20 mouse cellular contexts compared by ENCODE assay signal in the genomic region with DNA sequence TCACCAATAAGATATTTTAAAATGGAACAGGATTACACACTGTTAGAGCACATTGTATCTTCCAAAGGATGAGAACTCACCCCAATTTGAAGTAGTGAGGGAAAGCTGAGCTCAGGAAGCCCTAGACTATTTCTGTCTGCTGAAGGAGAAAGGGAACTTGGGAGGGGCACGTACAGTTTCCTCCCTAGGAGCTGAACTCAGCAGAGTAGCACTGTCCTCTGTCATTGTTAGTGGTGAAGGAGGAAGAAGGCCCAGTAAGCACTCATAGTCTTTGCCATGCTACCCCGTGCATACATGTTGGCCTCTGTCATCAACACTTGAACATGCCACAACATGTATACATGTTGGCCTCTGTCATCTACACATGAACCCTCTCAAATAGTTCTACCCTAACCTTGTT.
DNase-seq lines count a peak whose midpoint lies in the region; ATAC-seq and TF ChIP-seq lines count a peak whose summit lies in the region.
"Had no signal": no experiment of that assay in that cellular context is flagged by ENCODE, and none has a peak within 500 bp of the region (broad histone marks: within the 10 kb centered on the region; RNA-seq: fewer than 3 reads in every experiment).

No protein-coding gene starts in this region.

- no peak overlapping the region for H3K27ac ChIP-seq in liver, adult 2 months (replicated peaks; ENCODE audit: insufficient read depth, low read depth, low read length)
- no peak overlapping the region for H3K27ac ChIP-seq in liver, embryonic 11.5 days (ENCODE audit: low read depth, low read length)
- H3K27ac ChIP-seq: embryonic facial prominence, embryonic 10.5 days; embryonic facial prominence, embryonic 12.5 days; forebrain, embryonic 13.5 days; forebrain, embryonic 15.5 days had no signal

- peaks cover 2% of the 10 kb centered on the region; the same call in 1 of the 2 replicates for H3K36me3 ChIP-seq in liver, adult 2 months (ENCODE audit: control insufficient read depth, insufficient read depth, low read length)
- H3K36me3 ChIP-seq in liver, embryonic 11.5 days (ENCODE audit: control insufficient read depth, insufficient read depth, low read length): no peaks in the 10 kb centered on the region
- H3K36me3 ChIP-seq: embryonic facial prominence, embryonic 10.5 days; embryonic facial prominence, embryonic 12.5 days; forebrain, embryonic 15.5 days had no signal

- no peaks in the 10 kb centered on the region for H3K9me3 ChIP-seq in liver, embryonic 11.5 days (ENCODE audit: control insufficient read depth, low read length)
- H3K9me3 ChIP-seq: embryonic facial prominence, embryonic 10.5 days; embryonic facial prominence, embryonic 12.5 days; forebrain, embryonic 13.5 days; forebrain, embryonic 15.5 days had no signal

- no peak overlapping the region for H3K4me3 ChIP-seq in liver, adult 2 months (ENCODE audit: insufficient read depth, low read depth, low read length)
- no peak overlapping the region for H3K4me3 ChIP-seq in liver, embryonic 11.5 days (ENCODE audit: low read depth, low read length)
- H3K4me3 ChIP-seq: embryonic facial prominence, embryonic 10.5 days; embryonic facial prominence, embryonic 12.5 days; forebrain, embryonic 13.5 days; forebrain, embryonic 15.5 days had no signal

- H3K4me1 ChIP-seq in liver, adult 2 months (ENCODE audit: control insufficient read depth, insufficient read depth, low read length): no peaks in the 10 kb centered on the region
- no peaks in the 10 kb centered on the region for H3K4me1 ChIP-seq in liver, embryonic 11.5 days (replicated peaks; ENCODE audit: control insufficient read depth, insufficient read depth, low read length)
- H3K4me1 ChIP-seq: embryonic facial prominence, embryonic 10.5 days; embryonic facial prominence, embryonic 12.5 days; forebrain, embryonic 13.5 days; forebrain, embryonic 15.5 days had no signal

- no peak for TF ChIP-seq POLR2A in liver, adult 2 months (IDR thresholded peaks at IDR 0.05; ENCODE audit: extremely low read depth, insufficient read depth, low read length)

- H3K79me2 ChIP-seq in liver, adult 2 months (ENCODE audit: control insufficient read depth, insufficient read depth, low read length): no peaks in the 10 kb centered on the region

- no peak overlapping the region for H3K9ac ChIP-seq in liver, adult 2 months (ENCODE audit: low read depth, low read length)
- no peak overlapping the region for H3K9ac ChIP-seq in liver, embryonic 11.5 days (ENCODE audit: low read depth, low read length)
- H3K9ac ChIP-seq: embryonic facial prominence, embryonic 12.5 days; forebrain, embryonic 13.5 days; forebrain, embryonic 15.5 days; forebrain, postnatal 0 days had no signal

- H3K27me3 ChIP-seq in liver, adult 2 months (ENCODE audit: control insufficient read depth, insufficient read depth, low read length): no peaks in the 10 kb centered on the region
- H3K27me3 ChIP-seq in liver, embryonic 11.5 days (replicated peaks; ENCODE audit: control insufficient read depth, insufficient read depth, low read length): no peaks in the 10 kb centered on the region
- H3K27me3 ChIP-seq: embryonic facial prominence, embryonic 12.5 days; forebrain, embryonic 13.5 days; forebrain, embryonic 15.5 days had no signal

- TF ChIP-seq CTCF in liver, adult 2 months (IDR thresholded peaks at IDR 0.05; ENCODE audit: low read depth, low read length): no peak

- H3K4me2 ChIP-seq in liver, embryonic 11.5 days: no peak overlapping the region
- H3K4me2 ChIP-seq: embryonic facial prominence, embryonic 12.5 days; forebrain, embryonic 13.5 days; forebrain, embryonic 15.5 days had no signal

- ATAC-seq in liver, embryonic 11.5 days (replicated peaks; ENCODE audit: low FRiP score): no peak
- peak; percentile 52; the same call in 1 of the 2 replicates for ATAC-seq in common myeloid progenitor, adult 5-6 weeks (replicated peaks; ENCODE audit: low read depth, poor library complexity, severe bottlenecking)
- 0 out of 2 replicates have a peak, but pooled peaks have one; percentile 23 for ATAC-seq in megakaryocyte progenitor cell, adult 5-6 weeks (replicated peaks; ENCODE audit: poor library complexity)
- ATAC-seq: forebrain, embryonic 13.5 days; forebrain, embryonic 15.5 days; forebrain, postnatal 0 days had no signal

- WGBS in liver, adult 2 months: 81% methylated on average over 2 of the region's 2 CpGs
- WGBS in liver, embryonic 11.5 days: 36% methylated on average over 2 of the region's 2 CpGs

- intact Hi-C loops in left cerebral cortex, postnatal 25 days (cut with DNase I): no loop called here

- peak; percentile 14 for DNase-seq in liver, adult 2 months (ENCODE audit: extremely low read depth, low read depth, low spot score)
- no peak for DNase-seq in liver, embryonic 11.5 days (ENCODE audit: low spot score)
- no peak for DNase-seq in left cerebral cortex, postnatal 25 days (ENCODE audit: low spot score in 2 of 2)
- no peak for DNase-seq in cerebellum, postnatal 25 days
- no peak for DNase-seq in neural tube, embryonic 10.5 days (ENCODE audit: extremely low spot score, low spot score)
- DNase-seq: adrenal gland, adult 2 months; adrenal gland, postnatal 10 days; adrenal gland, postnatal 25 days; cerebellum, adult 11-12 months; cerebellum, adult 2 months; cerebellum, adult 9-10 months; cerebellum, postnatal 10 days; cerebellum, postnatal 36 days; forebrain, postnatal 0 days had no signal
